Mouse (Mus musculus) left cerebral cortex, postnatal 10 days (tissue): ENCODE data around the gene Ufc1. TPM values are rescaled to one million over a fixed set of nuclear protein-coding genes. Genes with fewer than 3 reads are reported as not detected.

Source experiments
- DNase-seq, 2 experiments: peaks; one replicate each; pipeline ENCODE4 v3.0.0; 2021 to 2022; ENCODE audit warnings: low spot score in 2 of 2, mixed read lengths in 1 of 2; ENCODE audit errors: extremely low spot score in 1 of 2
- intact Hi-C: fragments of 180-260 bp; cut with DNase I; formaldehyde crosslinking; loops from one replicate; pipeline ENCODE4 v1.15.1; 2025
- total RNA-seq, 2 experiments: library from RNA; stranded (reverse); gene quantifications; 2 replicates each; pipeline ENCODE4 v1.2.3; 2021

Ufc1 gene
- total RNA-seq, 2 experiments from 2014 or later, result 110 to 114 TPM

- intact Hi-C loops, result no loop called here
- DNase-seq, result no peak
Measured at GRCm38 (mm10) chr1:171293351-171293750, 1.5 kb downstream of the Ufc1 start.

DNA sequence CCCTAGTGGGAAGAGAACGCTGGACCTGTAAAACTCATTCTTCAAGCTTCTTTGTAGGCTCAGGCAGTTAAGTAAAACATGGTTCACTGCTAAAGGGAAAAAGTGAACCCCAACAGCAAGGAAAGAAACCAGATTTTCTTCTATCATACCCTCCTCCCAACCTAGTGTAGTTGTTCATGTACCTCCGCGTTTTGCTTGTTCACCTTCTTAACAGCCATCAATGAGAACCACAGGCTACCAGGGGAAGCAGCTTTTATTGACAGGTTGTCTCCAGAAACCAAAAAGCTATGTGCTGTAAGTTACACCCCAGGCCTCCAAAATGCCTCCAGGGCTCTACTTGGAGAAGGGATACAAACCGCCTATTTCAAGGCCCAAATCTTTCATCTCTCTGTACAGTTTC is 6.5 kb downstream of the Ufc1 start:
- DNase-seq, result no peak
- intact Hi-C loops, result no loop called here

GRCm38 (mm10) chr1:171287136-171288081 is 7.4 kb downstream of the Ufc1 start, which contains the start of gene Usp21:
Gene Usp21, minus strand, starts transcription at chr1:171287991.
- intact Hi-C loops, result no loop called here
- DNase-seq, result peak; percentile 93 to 97

DNA sequence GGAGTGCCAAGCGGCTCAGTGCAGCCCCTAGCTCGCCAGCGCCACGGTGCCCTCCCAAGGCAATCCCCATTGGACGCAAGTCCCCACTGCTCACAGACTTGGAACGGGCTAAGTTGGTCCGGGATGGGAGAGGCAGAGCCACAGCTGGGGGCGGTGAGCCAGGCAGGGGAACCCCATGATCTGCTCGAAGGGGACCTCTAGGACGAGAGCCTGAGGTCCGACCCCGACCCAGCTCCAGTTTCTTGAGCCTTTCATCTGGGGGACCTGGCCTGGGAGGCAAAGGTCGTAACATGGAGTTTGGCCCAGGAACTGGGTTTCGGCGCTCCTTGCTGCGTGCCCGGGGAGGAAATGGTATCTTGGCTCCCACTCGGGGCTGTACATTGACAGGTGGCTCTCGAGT is 8.3 kb downstream of the Ufc1 start:
- no peak for DNase-seq
- intact Hi-C loops, result no loop called here

- intact Hi-C loops, result no loop called here
- DNase-seq, result peak in 1 of 2 experiments; percentile 62
Measured at GRCm38 (mm10) chr1:171285096-171285892, 9.5 kb downstream of the Ufc1 start.

DNA sequence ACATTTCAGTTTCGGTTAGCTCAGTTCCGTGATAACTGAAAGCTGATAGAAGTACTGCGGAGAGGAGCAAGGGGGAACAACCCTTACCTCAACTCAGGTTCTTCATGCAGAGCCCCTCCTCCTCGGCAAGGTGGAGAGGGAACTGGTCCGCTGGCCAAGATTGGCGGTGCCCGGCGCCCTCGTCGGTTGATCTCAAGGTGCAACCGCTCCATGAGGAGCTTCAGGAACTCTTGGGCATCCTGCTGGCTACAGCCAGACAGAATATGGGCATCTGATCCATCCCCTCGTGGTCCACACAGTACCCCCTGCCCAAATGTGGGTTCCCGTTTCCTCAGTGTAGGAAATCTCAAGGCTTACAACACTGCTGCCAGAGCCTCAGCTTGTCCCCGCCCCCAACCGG is 10.3 kb downstream of the Ufc1 start:
- intact Hi-C loops, result no loop called here
- DNase-seq, result no peak

- DNase-seq, result no peak
- intact Hi-C loops, result no loop called here
Measured at GRCm38 (mm10) chr1:171283188-171284160, 11.3 kb downstream of the Ufc1 start.

DNA sequence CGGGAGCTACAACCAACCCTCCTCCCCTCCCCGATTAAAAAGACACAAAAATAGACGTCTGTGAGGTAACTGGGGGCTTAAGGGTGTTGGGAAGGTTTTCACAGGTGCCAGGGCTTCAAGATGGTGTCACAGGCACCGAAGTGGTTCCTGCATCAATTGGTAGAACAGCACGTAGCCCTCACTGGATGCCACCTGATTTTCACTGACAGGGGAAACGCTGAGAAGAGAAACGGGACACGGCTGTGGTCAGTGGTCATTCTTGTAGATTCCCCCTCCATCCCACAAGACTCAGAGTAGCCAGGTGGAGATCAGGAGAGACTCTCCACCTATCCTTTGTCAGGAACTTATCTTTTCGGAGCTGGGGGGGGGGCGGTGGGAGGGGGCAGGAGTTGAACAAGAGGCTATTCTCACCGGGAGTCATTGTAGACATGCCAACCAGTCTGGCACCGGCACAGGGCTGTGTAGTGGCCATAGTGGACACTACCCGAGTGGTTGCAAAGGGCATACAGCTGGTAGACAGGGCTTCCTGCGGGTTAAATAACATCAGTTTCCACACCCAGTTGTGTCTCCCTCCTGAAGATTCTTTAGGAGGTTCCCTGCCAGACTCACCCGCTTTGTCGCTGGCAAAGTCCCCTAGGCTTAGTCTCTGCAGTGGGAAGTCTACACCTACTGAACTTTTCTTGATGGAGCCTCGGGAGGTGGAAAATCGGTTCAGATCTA is 12.6 kb downstream of the Ufc1 start:
- intact Hi-C loops, result no loop called here
- DNase-seq, result no peak

DNA sequence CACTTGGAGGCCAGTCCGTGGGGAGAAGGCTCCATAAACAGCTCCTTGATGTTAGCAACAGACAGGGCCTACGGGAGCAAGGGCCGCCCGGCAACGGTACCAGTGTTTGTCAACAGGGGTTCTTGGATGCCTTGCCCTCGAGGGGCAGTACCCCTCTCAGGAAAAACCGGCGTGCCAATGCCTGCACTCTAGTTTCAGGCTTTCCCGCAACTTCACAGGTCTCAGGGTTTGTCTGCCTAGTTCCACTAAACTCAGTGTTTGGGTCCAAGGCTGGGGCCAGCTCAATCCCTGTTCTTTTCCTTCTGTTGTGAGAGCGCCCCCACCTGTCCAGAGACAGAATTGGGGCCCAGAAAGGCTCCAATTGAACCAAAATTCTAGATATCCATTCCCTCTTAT is 13.3 kb downstream of the Ufc1 start:
- intact Hi-C loops, result no loop called here
- peak; percentile 54 to 83 for DNase-seq

- peak; percentile 92 to 96 for DNase-seq
- intact Hi-C loops, result no loop called here
Measured at GRCm38 (mm10) chr1:171280916-171281527, 13.8 kb downstream of the Ufc1 start, which contains the start of gene Ppox. Gene Ppox, minus strand, starts transcription at chr1:171281186.

GRCm38 (mm10) chr1:171280250-171280915 is 14.4 kb downstream of the Ufc1 start:
- DNase-seq, result no peak
- intact Hi-C loops, result no loop called here

DNA sequence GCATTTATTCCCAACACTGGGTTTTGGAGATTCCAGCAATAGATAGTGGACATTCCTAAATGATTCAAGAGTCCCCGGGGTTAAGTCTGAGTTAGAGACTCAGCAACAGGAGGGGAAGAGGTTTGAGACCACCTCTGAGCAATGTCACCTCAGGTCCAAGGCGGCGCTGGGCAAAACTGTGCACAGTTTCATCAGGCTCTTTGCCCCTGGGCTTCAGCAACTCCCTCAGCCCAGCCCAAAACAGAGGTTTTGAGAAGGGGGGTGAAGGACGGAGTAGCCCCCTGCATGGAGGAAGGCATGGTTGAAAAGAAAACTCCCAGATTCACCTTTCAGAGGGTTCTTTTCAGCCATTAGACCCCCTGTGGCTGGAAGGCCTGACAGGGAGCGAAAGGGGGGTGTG is 15.1 kb downstream of the Ufc1 start:
- intact Hi-C loops, result no loop called here
- no peak for DNase-seq

DNA sequence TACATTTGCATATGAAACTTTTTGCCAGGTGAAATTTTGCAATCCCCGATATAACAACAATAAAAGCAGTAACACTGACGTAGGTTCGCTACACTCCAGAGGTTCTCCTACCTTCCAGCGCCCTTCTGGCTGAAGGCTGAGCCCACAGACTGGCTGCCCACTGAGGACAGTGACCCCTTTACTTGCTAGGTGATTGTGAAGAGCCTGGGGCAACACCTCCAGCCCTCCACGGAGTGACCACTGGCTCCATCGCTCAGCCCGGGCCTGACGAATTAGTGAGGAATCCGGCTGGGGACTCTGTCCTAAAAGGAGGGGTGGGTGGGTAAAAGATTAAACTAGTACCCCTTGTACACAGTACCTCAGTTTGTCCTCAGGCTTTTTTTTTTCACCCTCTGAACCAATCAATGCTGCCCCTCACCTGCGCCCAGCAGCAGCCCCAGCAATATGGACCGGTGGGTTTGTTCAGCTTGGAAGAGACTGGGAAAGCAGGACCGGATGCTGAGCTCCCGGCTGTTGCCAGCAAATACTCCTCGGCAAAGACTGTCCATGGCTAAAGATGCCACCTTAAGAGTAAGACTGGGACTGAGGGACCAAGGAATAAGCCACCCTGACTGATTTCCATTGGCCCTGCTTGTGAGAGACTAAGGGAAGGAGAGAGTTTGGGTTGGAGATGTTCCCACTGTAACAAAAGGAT is 15.7 kb downstream of the Ufc1 start:
- DNase-seq, result no peak
- intact Hi-C loops, result no loop called here

DNA sequence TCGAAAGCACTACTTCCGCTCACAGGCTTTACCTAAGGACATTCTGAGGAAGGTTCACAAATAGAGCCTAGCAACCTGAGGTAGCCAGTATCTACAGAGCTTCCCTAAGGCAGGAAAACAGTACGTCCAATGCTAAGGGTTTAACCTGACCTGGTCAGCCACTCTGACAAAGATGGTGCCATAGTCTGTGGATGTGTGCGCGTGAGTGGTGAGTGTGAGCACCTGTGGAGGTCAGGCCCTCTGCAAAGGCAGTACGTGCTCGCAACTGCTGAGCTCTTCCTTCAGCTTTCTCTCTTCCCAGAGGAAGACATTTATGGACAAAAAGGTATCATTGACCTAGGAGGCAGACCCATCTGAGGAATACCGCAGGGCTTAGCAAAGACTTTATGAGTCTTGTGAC is 16.4 kb downstream of the Ufc1 start:
- intact Hi-C loops, result no loop called here
- no peak for DNase-seq

- intact Hi-C loops, result no loop called here
Measured at GRCm38 (mm10) chr1:171277736-171278135, 17.1 kb downstream of the Ufc1 start.

DNA sequence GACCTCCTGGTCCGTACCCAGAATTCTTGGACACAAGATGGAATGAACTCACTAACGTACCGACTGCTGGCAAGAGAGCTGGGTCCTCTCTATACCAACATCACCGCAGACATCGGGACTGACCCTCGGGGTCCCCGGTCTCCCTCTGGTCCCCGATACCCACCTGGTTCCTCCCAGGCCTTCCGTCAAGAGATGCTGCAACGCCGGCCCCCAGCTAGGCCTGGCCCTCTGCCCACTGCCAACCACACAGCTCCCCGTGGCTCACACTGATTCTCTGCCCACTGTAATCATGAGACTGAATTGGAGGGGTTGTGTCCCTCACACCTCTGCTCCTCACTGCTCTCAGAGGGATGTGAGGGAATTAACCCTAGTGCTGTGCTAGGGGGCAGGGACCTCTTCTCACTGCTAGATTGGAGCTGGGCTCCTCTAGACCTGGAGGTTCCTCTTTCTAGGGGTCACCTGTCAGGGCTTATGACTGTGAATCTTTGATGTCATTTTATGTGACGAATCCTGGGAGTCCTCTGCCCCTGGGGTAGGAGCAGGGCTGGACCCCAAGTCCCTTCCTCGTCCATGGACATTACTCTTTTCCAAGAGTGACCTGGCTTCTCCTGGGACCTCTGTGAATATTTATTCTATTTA is 18.6 kb downstream of the Ufc1 start:
- no peak for DNase-seq
- intact Hi-C loops, result no loop called here

More at GRCm38 (mm10) chr1:171277736-171278135, 17.1 kb downstream of the Ufc1 start:
- DNase-seq, result no peak
